Mouse (Mus musculus): ENCODE measurements at regions not wholly inside any gene's neighbourhood (a gene's known extent, or its start where the extent isn't known, plus 50 kb on each side); places are given as distances from the start of the nearest gene placed in this dataset.

GRCm38 (mm10) chr3:17452984-17453383 lies 495.2 kb upstream of the Cypt12 start:
- TF ChIP-seq POLR2A (IDR thresholded peaks at IDR 0.05; ENCODE audit: extremely low read depth, insufficient read depth, low read length) (no peak), CTCF (IDR thresholded peaks at IDR 0.05; ENCODE audit: extremely low read depth, insufficient read depth, low read length) (no peak)
- Histone ChIP-seq H3K4me1 (ENCODE audit: control insufficient read depth, insufficient read depth, low read length) (no peaks in the 10 kb centered on the region), H3K4me3 (ENCODE audit: insufficient read depth, low read length) (no peak overlapping the region), H3K27ac (ENCODE audit: insufficient read depth, low read length) (no peak overlapping the region)

DNA sequence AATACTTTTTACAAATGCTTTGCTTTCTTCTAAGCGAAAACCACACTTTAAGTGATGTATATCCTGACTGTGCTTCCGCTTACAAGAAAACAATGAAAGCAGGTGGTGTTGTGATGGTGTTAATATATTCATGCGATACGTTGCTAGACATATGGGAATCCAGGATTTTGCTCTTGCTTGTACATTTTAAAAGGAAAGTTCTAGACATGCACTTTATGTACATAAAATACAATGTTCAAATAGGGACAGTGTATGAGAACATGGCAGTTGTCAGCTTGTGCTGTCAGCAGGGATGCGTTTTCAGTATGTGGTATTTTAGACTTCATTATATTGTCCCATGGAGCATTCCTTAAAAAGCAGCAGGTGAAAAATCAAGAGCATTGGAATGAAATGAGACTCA lies 487.7 kb upstream of the Cypt12 start:
- Histone ChIP-seq H3K27ac (ENCODE audit: insufficient read depth, low read length) (no peak overlapping the region), H3K4me3 (ENCODE audit: insufficient read depth, low read length) (no peak overlapping the region), H3K4me1 (ENCODE audit: control insufficient read depth, insufficient read depth, low read length) (no peaks in the 10 kb centered on the region; the same call in 1 of the 2 replicates)
- TF ChIP-seq CTCF (IDR thresholded peaks at IDR 0.05; ENCODE audit: extremely low read depth, insufficient read depth, low read length) (no peak), POLR2A (IDR thresholded peaks at IDR 0.05; ENCODE audit: extremely low read depth, insufficient read depth, low read length) (no peak)

GRCm38 (mm10) chr3:17461365-17461764 lies 486.8 kb upstream of the Cypt12 start:
- Histone ChIP-seq H3K4me1 (ENCODE audit: control insufficient read depth, insufficient read depth, low read length) (no peaks in the 10 kb centered on the region; the same call in 1 of the 2 replicates), H3K27ac (ENCODE audit: insufficient read depth, low read length) (no peak overlapping the region), H3K4me3 (ENCODE audit: insufficient read depth, low read length) (no peak overlapping the region)
- TF ChIP-seq CTCF (IDR thresholded peaks at IDR 0.05; ENCODE audit: extremely low read depth, insufficient read depth, low read length) (no peak), POLR2A (IDR thresholded peaks at IDR 0.05; ENCODE audit: extremely low read depth, insufficient read depth, low read length) (no peak)

DNA sequence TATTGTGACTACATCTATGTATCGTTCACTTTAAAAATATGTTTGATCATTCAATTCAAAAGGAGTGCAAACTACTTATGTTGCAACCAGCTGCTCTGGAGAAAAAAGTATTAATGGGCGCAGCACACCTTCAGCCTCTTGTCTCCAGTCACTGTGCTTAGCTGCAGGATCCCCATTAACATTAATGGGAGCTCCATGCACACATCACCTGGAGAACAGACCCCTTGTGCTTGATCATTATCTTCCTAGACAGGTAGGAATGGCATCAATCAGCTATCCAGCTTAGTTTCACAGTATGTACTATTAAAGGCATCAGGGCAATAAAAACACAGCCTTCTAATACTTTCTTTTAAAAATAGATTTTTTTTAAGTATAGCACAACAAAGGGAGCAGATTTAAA lies 474.4 kb upstream of the Cypt12 start:
- Histone ChIP-seq H3K27ac (ENCODE audit: insufficient read depth, low read length) (no peak overlapping the region), H3K4me3 (ENCODE audit: insufficient read depth, low read length) (no peak overlapping the region), H3K4me1 (ENCODE audit: control insufficient read depth, insufficient read depth, low read length) (no peaks in the 10 kb centered on the region)
- no peak for TF ChIP-seq POLR2A (IDR thresholded peaks at IDR 0.05; ENCODE audit: extremely low read depth, insufficient read depth, low read length)
- TF ChIP-seq CTCF (IDR thresholded peaks at IDR 0.05; ENCODE audit: extremely low read depth, insufficient read depth, low read length), result no peak

DNA sequence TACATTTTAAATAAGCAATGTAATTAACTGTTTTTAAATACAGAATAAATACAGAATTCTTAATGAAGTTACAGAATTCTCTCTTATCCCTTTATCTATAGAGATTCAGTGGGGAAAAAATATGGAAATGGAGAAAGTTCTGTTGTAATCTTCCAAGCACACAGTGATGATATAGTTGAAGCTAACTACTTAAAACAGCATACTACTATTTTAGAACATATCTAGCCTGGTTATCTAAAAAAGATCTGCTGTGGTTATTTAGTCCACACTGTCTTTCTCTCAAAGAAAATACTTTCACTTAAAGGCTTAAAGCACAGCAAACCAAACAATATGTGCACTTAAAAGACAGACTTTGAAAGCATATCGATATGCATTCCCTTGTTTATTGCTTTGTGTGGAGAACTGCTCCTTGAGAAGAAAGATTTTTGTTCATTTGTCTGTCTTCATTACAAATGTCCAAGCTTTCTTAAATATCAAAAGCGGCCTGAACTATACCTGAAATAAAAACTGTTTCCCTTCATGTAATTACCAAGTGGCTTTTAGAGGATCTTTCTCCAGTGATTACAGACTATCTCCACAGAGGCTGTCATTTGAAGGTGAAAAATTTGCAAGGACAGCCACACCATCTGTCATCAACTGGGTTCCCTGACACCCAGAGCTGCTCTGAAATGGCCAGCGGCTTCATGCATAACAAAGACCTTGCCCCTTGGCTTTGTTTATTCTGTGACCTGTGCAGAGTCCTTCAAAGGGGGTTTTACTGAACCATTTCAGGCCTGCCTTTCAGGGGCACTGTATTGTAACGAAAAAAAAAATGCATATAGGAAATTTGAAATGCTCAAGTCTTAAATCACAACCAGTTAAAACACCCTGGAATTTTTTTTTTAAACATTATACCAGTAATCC lies 458.7 kb upstream of the Cypt12 start:
- no peak overlapping the region for H3K4me3 ChIP-seq (ENCODE audit: insufficient read depth, low read length)
- no peaks in the 10 kb centered on the region for H3K4me1 ChIP-seq (ENCODE audit: control insufficient read depth, insufficient read depth, low read length)
- H3K27ac ChIP-seq (ENCODE audit: insufficient read depth, low read length), result no peak overlapping the region
- TF ChIP-seq POLR2A (IDR thresholded peaks at IDR 0.05; ENCODE audit: extremely low read depth, insufficient read depth, low read length) (no peak), CTCF (IDR thresholded peaks at IDR 0.05; ENCODE audit: extremely low read depth, insufficient read depth, low read length) (no peak)

DNA sequence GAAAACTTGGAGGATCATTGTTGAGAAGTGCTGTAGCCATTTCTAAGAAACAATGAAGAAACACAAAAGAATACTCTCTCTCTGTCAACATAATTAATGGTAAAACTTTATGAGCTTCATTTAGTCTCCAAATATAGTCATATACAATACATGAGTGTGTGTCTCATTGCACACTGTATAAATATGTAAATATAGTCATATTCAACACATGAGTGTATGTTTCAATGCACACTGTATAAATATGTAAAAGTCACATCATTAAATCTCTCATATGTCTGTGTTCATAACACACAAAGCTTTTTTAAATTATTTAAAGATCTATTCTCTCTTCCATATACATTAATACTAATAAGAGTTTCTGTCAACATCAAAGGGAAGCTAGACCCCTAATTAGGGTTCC lies 457.6 kb upstream of the Cypt12 start:
- Histone ChIP-seq H3K27ac (ENCODE audit: insufficient read depth, low read length) (no peak overlapping the region), H3K4me3 (ENCODE audit: insufficient read depth, low read length) (no peak overlapping the region), H3K4me1 (ENCODE audit: control insufficient read depth, insufficient read depth, low read length) (no peaks in the 10 kb centered on the region)
- TF ChIP-seq CTCF (IDR thresholded peaks at IDR 0.05; ENCODE audit: extremely low read depth, insufficient read depth, low read length) (no peak), POLR2A (IDR thresholded peaks at IDR 0.05; ENCODE audit: extremely low read depth, insufficient read depth, low read length) (no peak)

DNA sequence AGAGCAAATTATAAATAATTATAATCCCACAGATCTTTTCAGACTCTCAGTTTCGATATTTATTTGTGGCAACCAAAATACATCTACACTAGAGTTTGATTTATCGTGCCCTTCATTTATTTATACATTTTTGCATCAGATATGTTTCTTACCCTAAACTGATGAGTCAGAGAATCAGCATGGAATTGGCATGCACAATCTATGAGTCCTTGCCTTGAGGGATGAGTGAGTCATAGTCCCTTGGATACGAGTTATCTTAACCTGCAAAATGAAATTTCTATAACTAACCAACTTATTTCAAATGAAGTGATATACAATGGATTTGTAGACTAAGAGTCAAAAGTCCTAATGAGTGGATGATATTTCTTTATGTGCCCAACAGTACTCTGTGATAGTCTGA lies 449.9 kb upstream of the Cypt12 start:
- H3K4me3 ChIP-seq (ENCODE audit: insufficient read depth, low read length), result no peak overlapping the region
- H3K4me1 ChIP-seq (ENCODE audit: control insufficient read depth, insufficient read depth, low read length), result no peaks in the 10 kb centered on the region
- TF ChIP-seq CTCF (IDR thresholded peaks at IDR 0.05; ENCODE audit: extremely low read depth, insufficient read depth, low read length) (no peak), POLR2A (IDR thresholded peaks at IDR 0.05; ENCODE audit: extremely low read depth, insufficient read depth, low read length) (no peak)
- no peak overlapping the region for H3K27ac ChIP-seq (ENCODE audit: insufficient read depth, low read length)

DNA sequence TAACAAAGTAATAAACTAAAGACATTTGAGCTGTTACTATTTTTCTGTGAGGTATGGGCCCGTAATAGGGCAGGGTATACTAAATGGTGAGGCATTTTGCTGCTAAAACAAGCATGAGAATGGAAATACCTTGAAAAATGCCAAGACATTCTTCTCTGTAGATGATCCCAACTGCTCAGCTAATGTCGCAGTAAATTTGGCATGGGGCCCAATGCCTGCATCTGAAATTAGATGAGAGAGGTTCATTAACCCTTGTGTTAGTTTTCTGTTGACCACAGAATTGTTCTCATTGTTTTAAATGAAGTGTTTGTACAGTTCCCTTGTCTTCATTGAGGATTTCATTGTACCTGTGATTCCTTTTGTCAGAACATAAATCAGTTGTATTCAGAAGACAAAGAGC lies 446.7 kb upstream of the Cypt12 start:
- H3K4me1 ChIP-seq (ENCODE audit: control insufficient read depth, insufficient read depth, low read length), result no peaks in the 10 kb centered on the region
- H3K4me3 ChIP-seq (ENCODE audit: insufficient read depth, low read length), result no peak overlapping the region
- no peak overlapping the region for H3K27ac ChIP-seq (ENCODE audit: insufficient read depth, low read length)
- TF ChIP-seq POLR2A (IDR thresholded peaks at IDR 0.05; ENCODE audit: extremely low read depth, insufficient read depth, low read length) (no peak), CTCF (IDR thresholded peaks at IDR 0.05; ENCODE audit: extremely low read depth, insufficient read depth, low read length) (no peak)

DNA sequence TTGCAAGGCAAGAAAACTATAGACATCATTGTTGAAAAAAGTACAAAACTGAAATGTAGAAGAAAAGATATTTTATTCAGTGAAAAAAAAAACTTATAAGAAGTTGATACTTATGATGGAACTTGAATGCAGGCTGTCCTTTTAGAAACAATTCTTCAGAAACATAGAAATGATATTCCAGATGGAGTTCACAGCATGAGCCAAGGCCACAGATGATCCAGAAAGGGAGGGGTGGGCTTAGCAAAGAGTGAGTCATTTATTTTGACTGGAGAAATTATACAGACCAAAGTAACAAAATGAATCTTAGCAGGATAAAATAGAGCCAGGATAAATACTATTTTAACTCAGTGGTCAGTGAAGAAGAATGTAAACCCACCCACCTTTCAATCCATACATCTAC lies 406.9 kb upstream of the Cypt12 start:
- TF ChIP-seq POLR2A (IDR thresholded peaks at IDR 0.05; ENCODE audit: extremely low read depth, insufficient read depth, low read length) (no peak), CTCF (IDR thresholded peaks at IDR 0.05; ENCODE audit: extremely low read depth, insufficient read depth, low read length) (no peak)
- no peaks in the 10 kb centered on the region for H3K4me1 ChIP-seq (ENCODE audit: control insufficient read depth, insufficient read depth, low read length)
- H3K27ac ChIP-seq (ENCODE audit: insufficient read depth, low read length), result no peak overlapping the region
- H3K4me3 ChIP-seq (ENCODE audit: insufficient read depth, low read length), result no peak overlapping the region

GRCm38 (mm10) chr3:17547559-17548059 lies 400.6 kb upstream of the Cypt12 start:
- H3K27ac ChIP-seq (ENCODE audit: insufficient read depth, low read length), result no peak overlapping the region
- no peaks in the 10 kb centered on the region for H3K4me1 ChIP-seq (ENCODE audit: control insufficient read depth, insufficient read depth, low read length)
- no peak overlapping the region for H3K4me3 ChIP-seq (ENCODE audit: insufficient read depth, low read length)
- no peak for TF ChIP-seq POLR2A (IDR thresholded peaks at IDR 0.05; ENCODE audit: extremely low read depth, insufficient read depth, low read length)
- no peak for TF ChIP-seq CTCF (IDR thresholded peaks at IDR 0.05; ENCODE audit: extremely low read depth, insufficient read depth, low read length)

All from cortical plate, adult 2 months (tissue).